Mouse (Mus musculus) embryonic stem cell, embryonic (primary cell): ENCODE results near the gene Oaz1.

Experiments used
- CTCF ChIA-PET, 4 experiments: fragments of 300-600 bp in 2 of 4; fragments of 350-600 bp in 2 of 4; sonication (Branson Sonifier 250); formaldehyde crosslinking; loops; one replicate each; lab custom pipeline; 2022; ENCODE audit warnings: inconsistent platforms in 2 of 4; lab: Charles Lee
- POLR2A ChIA-PET, 4 experiments: fragments of 300-600 bp in 2 of 4; fragments of 350-600 bp in 2 of 4; sonication (Branson Sonifier 250); formaldehyde crosslinking; loops; one replicate each; lab custom pipeline; 2022; ENCODE audit warnings: antibody characterized with exemption in 4 of 4, inconsistent platforms in 1 of 4; lab: Charles Lee

The Oaz1 gene

DNA sequence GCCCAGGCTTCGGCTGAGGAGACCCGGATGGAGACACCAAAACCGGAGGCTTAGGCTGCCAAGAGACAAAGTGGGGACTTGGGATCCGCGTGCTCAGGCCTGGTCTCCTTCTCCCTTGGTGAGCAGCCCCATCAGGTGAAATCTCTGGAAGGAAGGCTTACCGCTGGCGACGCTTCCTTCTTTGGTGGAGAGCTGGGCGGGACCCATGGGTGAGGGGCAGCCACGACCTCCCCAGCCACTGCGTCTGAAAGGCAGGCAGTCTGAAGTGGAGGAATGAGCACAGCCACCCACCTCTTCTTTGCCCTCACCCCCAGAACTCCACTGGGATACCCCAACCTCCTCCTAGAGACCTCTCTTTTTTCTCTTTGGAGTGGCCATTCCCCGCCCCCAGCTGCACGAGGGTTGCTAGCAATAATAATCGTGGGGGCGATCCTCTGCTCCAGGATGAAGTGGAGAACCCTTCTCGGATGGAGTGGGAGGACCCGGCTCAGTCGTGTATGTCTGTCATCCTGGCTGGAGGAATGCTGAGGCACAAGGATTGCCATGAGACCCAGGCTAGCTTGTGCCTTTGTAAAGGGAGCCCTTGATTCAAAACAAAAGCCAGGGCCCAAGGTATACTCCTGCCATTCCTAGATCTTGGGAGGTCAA, 17.3 kb upstream of the Oaz1 start:
- CTCF ChIA-PET: interaction anchor here in 3 of 4 experiments (0.6 to 8.6 kb wide), 13 partner anchors 9 to 1794 kb away, joined by 3 to 142 read pairs (median 4); partner anchors contain the start of genes Abhd17a (in 1 of the 3) and Tmprss9 (in 1 of the 3)
- POLR2A ChIA-PET: interaction anchor here (0.6 to 9.2 kb wide), 47 partner anchors 8 to 562 kb away, joined by 3 to 99 read pairs (median 5); partner anchors contain the start of genes Plekhj1 (in 2 of the 4), Ap3d1 (in 1 of the 4), Gadd45b (in 1 of the 4) and Mknk2 (in 1 of the 4)

DNA sequence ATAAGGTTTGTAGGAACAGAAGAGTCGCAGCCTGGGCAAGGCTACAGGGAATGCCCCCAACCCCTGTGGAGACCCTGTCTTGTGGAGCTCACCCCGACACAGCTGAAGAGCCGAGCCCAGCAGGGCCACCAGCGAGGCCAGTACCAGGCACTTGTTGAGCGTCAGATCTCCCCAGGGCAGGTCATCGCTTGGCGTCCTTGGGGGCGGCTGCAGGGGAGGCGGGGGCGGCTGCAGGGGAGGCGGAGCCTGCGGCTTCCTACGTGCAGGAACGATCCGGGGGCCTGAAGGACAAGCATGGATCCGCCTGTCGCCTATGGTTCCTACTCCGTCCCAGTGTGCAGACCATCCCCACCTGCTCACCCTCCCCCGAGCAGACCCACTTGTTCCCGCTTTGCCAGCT, 16.4 kb upstream of the Oaz1 start:
- ChIA-PET CTCF (interaction anchor here (0.6 to 8.6 kb wide), 14 partner anchors 11 to 1793 kb away, joined by 3 to 142 read pairs (median 4); partner anchors contain the start of gene Gng7 (in 1 of the 4)), POLR2A (interaction anchor here (0.5 to 9.2 kb wide), 43 partner anchors 9 to 761 kb away, joined by 3 to 99 read pairs (median 5); partner anchors contain the start of genes Ap3d1 (in 1 of the 4), Csnk1g2 (in 1 of the 4), Gadd45b (in 1 of the 4) and Mknk2 (in 1 of the 4))

DNA sequence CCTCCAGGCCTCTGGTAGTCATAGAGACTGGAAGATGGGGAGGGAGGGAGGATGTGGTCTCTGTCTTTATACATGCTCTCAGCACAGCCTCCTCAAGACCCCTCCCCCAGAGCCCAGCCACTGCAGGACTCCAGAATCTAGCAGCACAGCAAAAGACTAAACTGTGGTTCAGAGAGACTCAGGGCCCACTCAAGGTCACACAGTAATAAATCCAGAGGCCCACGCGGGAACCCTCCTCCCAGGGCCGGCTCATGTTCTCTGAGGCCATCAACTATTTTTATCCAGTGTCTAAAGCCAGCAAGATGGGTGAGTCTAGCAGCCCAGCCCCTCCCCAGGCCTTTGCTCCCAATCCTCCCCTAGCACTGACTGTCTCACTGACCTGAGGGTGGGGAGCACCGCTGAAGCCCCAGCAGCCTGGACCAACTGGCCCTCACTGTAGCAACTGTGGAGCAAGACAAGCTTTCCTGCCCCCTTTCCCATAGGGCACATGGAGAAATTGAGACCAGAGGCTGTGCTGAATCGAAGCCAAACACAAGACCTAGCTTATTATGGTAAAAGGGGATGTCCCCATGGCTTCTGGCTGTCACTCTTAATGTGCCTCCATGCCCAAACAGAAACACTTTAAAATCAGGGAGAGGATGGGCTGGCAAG, 13.9 kb upstream of the Oaz1 start:
- POLR2A ChIA-PET: interaction anchor here in 2 of 4 experiments (1.2 to 9.2 kb wide), 3 partner anchors 17 to 30 kb away, joined by 3 to 99 read pairs (median 4); no protein-coding TSS in a partner anchor
- CTCF ChIA-PET: interaction anchor here in 2 of 4 experiments (1.3 to 1.5 kb wide), 2 partner anchors 68 to 69 kb away, joined by 3 to 8 read pairs; no protein-coding TSS in a partner anchor

DNA sequence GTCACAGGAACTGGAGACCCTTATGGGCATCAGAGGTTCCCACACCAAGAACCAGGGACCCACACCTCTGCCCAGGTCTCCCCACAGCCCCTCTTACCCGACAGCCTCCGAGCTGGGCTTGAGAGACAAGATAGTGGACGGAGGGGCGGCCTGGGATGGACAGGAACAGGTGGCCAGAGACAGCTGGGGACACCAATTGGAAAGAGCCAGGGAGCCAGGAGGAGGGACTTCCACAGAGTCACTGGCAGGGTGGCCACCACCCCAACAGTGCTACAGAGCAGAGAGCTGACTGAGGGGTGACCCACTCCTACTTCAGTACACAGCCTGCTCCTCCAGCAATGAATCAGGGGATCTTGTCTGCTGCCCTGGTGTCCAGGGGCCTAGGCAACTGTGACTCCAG, 13.1 kb upstream of the Oaz1 start, which contains the start of gene Jsrp1:
Jsrp1 (minus strand) TSS at position 133 of the 400 bp plus-strand sequence.
- POLR2A ChIA-PET: interaction anchor here in 2 of 4 experiments (0.7 to 9.2 kb wide), 5 partner anchors 15 to 31 kb away, joined by 3 to 99 read pairs (median 3); partner anchors contain the start of genes Plekhj1 (in 1 of the 2) and Sf3a2 (in 1 of the 2)
- CTCF ChIA-PET: interaction anchor here in 2 of 4 experiments (1.3 to 1.7 kb wide), 3 partner anchors 8 to 68 kb away, joined by 3 to 8 read pairs (median 8); no protein-coding TSS in a partner anchor

DNA sequence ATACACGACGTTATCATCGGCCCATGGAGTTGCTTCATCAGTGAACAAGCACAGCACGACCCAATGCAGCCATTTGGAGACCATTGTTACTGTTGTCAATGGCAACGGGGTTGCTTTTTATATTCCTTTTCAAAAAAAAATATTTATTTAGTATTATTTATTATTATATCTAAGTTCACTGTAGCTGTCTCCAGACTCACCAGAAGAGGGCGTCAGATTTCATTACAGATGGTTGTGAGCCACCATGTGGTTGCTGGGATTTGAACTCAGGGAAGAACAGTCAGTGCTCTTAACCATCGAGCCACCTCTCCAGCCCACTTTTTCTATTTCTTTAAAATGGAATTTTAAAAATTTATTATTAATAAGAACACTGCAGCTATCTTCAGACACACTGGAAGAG, 11.7 kb upstream of the Oaz1 start:
- POLR2A ChIA-PET: interaction anchor here in 3 of 4 experiments (0.6 to 1.6 kb wide), 8 partner anchors 9 to 347 kb away, joined by 3 to 5 read pairs (median 3); partner anchors contain the start of genes Amh (in 1 of the 3), Gadd45b (in 1 of the 3), Plekhj1 (in 1 of the 3) and Sf3a2 (in 1 of the 3)

DNA sequence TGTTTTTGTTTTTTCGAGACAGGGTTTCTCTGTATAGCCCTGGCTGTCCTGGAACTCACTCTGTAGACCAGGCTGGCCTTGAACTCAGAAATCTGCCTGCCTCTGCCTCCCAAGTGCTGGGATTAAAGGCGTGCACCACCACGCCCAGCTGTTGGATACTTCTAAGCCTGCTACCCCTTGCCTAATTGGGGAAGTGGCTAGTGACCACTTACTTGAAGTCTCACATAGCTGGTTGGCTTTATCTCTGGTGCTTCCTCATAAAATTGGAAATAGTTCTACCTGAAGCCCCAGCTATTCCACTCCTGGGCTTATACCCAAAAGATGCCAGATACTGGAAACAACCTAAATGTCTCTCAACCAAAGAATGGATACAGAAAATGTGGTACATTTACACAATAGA, 10.2 kb upstream of the Oaz1 start:
- CTCF ChIA-PET: interaction anchor here in 3 of 4 experiments (0.9 to 3.1 kb wide), 4 partner anchors 42 to 69 kb away, joined by 3 to 17 read pairs (median 4); no protein-coding TSS in a partner anchor
- POLR2A ChIA-PET: interaction anchor here in 3 of 4 experiments (0.6 to 4.3 kb wide), 9 partner anchors 9 to 299 kb away, joined by 3 to 24 read pairs (median 4); partner anchors contain the start of gene Amh (in 1 of the 3)

More for the DNA sequence above, 11.7 kb upstream of the Oaz1 start:
- CTCF ChIA-PET: interaction anchor here in 2 of 4 experiments (0.8 to 1.7 kb wide), 6 partner anchors 9 to 67 kb away, joined by 3 to 8 read pairs (median 4); no protein-coding TSS in a partner anchor

DNA sequence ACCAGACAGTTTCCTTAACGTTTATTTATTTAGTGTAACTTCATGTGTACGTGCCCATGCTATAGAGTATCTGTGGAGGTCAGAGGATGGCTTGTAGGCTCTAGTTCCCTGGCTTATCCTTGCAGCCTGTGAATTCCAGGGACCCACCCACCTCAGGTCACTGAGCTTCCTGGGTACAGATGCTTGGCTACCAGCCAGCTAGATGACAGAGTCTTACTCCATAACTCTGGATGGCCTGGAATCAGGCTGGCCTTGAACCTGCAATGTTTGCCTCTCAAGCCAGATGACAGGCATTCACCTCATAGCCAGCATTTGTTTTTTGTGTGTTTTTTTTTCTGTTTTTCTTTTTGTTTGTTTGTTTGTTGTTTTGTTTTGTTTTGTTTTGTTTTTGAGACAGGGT, 9.3 kb upstream of the Oaz1 start:
- POLR2A ChIA-PET: interaction anchor here in 2 of 4 experiments (0.6 to 4.3 kb wide), 10 partner anchors 8 to 300 kb away, joined by 3 to 24 read pairs (median 4); partner anchors contain the start of genes Amh (in 1 of the 2) and Lingo3 (in 1 of the 2)
- CTCF ChIA-PET: interaction anchor here in 3 of 4 experiments (0.6 to 3.2 kb wide), 9 partner anchors 11 to 70 kb away, joined by 3 to 19 read pairs (median 4); no protein-coding TSS in a partner anchor

DNA sequence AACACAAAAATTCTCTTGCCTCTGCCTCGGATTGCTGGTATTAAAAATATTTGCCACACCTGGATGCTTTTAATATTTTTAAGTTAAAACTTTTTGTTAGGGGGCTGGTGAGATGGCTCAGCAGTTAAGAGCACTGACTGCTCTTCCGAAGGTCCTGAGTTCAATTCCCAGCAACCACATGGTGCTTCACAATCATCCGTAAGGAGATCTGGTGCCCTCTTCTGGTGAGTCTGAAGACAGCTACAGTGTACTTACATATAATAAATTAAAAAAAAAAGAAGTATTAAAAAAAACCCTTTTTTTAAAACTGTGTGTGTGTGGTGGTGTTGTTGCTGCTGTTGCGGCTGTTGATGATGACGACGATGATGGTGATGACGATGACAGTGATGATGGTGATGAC, 8.5 kb upstream of the Oaz1 start:
- ChIA-PET POLR2A (interaction anchor here in 3 of 4 experiments (0.6 to 4.3 kb wide), 17 partner anchors 9 to 561 kb away, joined by 3 to 24 read pairs (median 4); partner anchors contain the start of genes Amh (in 1 of the 3) and Tmprss9 (in 1 of the 3)), CTCF (interaction anchor here (0.6 to 3.2 kb wide), 20 partner anchors 9 to 177 kb away, joined by 3 to 19 read pairs (median 5); no protein-coding TSS in a partner anchor)

DNA sequence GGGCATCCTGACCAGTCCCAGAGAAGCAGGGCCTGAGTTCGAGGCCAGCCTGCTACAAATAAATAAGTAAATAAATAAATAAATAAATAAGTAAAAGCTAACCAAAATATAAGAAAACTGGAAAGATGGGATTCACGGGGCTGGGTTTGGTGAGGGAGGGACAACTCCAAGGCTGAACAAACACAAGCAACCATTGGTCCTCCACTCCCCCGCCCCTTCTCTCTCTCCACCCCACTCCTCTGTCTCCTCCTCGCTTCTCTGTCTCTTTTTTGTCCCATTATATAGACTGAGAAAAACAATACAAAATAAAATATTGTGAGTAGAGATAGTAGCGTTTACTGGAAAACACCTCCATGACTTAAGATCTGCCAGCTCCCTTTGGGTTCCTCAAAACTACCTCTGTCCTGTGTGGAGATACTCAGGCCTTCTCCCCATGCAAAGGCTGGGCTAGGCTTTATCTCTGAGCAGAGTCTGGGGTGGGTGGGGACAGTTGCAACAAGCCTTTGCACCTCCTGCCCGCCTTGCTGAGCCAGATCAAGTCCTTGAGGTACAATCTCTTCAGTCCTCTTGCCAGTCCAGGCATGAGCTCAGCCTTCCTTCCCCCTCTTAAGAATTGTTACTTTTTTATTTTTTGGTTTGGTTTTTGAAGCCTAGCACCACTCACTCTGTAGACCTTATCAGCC, 7.7 kb upstream of the Oaz1 start:
- ChIA-PET POLR2A (interaction anchor here in 3 of 4 experiments (0.6 to 4.3 kb wide), 18 partner anchors 9 to 142 kb away, joined by 3 to 24 read pairs (median 4); partner anchors contain the start of genes Amh (in 1 of the 3) and Tmprss9 (in 1 of the 3)), CTCF (interaction anchor here (0.6 to 3.2 kb wide), 22 partner anchors 9 to 177 kb away, joined by 3 to 19 read pairs (median 5); partner anchors contain the start of gene Amh (in 1 of the 4))

DNA sequence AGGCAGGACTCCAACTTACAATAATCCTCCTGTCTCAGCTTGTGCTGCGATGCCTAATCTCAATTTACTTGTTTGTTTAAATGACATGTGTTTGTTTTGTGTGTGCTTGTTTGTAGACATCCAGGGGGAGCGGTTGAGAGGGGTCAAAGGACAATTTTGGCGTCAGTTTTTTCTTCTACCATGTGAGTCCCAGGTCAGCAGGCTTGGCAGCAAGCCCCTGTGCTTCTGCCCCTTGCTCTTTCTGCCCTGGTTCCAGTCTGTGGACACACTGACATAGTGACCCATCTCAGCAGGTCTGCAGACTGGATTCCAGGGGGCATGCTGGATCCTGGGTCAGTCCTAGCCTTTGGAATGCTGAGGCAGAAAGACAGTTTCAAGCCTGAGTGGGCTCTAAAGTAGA, 7.0 kb upstream of the Oaz1 start:
- CTCF ChIA-PET: interaction anchor here (0.5 to 3.2 kb wide), 12 partner anchors 12 to 1150 kb away, joined by 3 to 19 read pairs (median 4); partner anchors contain the start of gene Amh (in 1 of the 4)

DNA sequence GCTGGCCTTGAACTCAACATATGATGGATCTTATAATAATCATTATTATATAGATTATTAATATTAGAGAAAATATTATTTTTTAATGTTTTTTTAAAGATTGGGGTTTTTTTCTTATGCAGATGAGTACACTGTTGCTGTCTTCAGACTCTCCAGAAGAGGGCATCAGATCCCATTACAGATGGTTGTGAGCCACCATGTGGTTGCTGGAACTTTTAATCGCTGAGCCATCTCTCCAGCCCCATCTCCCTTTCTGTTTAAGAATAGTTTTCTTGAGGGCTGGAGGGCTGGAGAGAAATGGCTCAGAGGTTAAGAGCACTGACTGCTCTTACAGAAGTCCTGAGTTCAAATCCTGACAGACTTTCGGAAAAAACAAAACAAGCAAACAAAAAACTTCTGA, 4.5 kb upstream of the Oaz1 start:
- ChIA-PET CTCF (interaction anchor here in 2 of 4 experiments (0.5 to 2.5 kb wide), 5 partner anchors 9 to 298 kb away, joined by 3 to 10 read pairs (median 3); no protein-coding TSS in a partner anchor), POLR2A (interaction anchor here in 3 of 4 experiments (0.6 to 1.9 kb wide), 6 partner anchors 9 to 146 kb away, joined by 3 to 7 read pairs (median 3); no protein-coding TSS in a partner anchor)

More for the DNA sequence above, 7.0 kb upstream of the Oaz1 start:
- POLR2A ChIA-PET: interaction anchor here in 3 of 4 experiments (1.0 to 4.3 kb wide), 9 partner anchors 10 to 143 kb away, joined by 3 to 24 read pairs (median 4); partner anchors contain the start of genes Amh (in 1 of the 3) and Gadd45b (in 1 of the 3)

DNA sequence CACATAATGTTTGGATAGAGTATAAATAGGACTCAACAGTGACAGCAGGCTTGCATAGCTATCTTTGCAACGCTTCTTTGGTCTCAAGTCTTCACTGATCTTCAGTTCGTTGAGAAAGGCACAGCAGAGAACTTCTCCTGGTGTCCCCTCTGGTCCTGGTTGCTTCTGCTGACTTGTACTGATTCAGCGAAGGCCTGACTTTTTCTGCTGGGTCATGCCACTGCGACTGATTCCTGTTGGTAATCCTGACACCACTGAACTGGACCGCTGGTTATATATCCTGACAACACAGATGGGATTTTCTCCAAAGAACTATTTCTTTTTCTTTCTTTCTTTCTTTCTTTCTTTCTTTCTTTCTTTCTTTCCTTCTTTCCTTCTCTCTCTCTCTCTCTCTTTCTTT, 3.9 kb upstream of the Oaz1 start:
- POLR2A ChIA-PET: interaction anchor here in 3 of 4 experiments (0.6 to 1.9 kb wide), 7 partner anchors 9 to 714 kb away, joined by 3 to 7 read pairs (median 3); no protein-coding TSS in a partner anchor

DNA sequence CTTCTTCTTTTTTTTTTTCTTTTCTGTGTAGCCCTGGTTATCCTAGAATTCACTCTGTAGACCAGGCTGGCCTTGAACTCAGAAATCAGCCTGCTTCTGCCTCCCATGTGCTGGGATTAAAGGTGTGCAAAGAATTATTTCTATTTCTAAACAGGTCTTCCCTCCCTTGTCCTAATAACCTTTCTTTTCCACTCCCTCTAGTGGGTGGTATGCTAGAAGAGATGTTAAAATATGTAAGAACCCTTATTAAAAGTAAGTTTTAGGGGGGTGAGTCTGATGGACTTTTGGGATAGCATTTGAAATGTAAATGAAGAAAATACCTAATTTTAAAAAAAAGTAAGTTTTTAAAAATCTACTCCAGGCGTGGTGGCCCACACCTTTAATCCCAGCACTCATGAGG, 3.1 kb upstream of the Oaz1 start:
- POLR2A ChIA-PET: interaction anchor here in 1 of 4 experiments (1.4 to 2.8 kb wide), 3 partner anchors 14 to 147 kb away, joined by 3 to 16 read pairs (median 10); no protein-coding TSS in a partner anchor
- CTCF ChIA-PET: interaction anchor here in 2 of 4 experiments (0.6 to 0.9 kb wide), 3 partner anchors 18 to 25 kb away, joined by 3 to 4 read pairs (median 3); no protein-coding TSS in a partner anchor

More for the DNA sequence above, 3.9 kb upstream of the Oaz1 start:
- CTCF ChIA-PET: interaction anchor here in 3 of 4 experiments (0.6 to 2.5 kb wide), 9 partner anchors 9 to 172 kb away, joined by 3 to 10 read pairs (median 3); no protein-coding TSS in a partner anchor

DNA sequence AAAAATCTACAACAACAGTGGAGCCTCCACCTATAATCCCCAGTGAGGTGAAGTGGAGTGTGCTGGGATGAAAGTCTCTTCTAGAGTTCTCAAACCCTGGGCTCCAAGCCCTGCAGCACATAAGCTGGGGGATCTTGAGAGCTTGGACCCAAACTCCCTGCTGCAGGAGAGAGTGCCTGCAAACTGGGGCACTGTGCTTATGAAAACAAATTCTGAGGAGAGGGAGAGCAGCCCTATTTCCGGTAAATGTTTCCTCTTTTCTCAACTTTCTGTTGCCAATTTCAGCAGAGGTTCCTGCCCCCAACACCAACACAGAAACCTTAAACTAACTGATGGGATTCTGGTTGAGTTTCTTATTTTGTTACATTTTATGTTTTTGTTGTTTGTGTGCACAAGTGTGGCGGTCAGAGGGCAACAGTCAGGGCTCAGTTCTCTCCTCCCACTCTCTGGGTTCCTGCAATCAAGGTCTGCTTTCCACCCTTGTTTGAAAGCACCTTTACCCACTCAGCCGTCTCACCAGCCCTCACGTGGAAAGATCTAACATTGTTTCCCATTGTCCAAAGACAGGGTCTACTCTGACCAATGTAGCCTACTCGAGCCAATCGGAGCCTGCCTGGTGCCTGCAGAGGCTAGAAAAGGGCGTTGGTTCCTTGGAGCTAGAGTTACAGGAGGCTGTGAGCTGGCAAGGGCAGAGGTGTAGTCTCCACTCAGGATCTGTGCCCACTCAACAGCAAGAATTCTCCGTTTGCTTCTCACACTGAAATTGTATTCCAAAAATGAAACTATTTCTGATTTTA, 2.4 kb upstream of the Oaz1 start:
- CTCF ChIA-PET: interaction anchor here in 3 of 4 experiments (0.6 to 1.8 kb wide), 7 partner anchors 9 to 57 kb away, joined by 3 to 7 read pairs (median 3); no protein-coding TSS in a partner anchor
- POLR2A ChIA-PET: interaction anchor here in 3 of 4 experiments (0.6 to 2.8 kb wide), 11 partner anchors 12 to 425 kb away, joined by 3 to 16 read pairs (median 4); partner anchors contain the start of genes Gadd45b (in 1 of the 3), Mbd3 (in 1 of the 3), Plekhj1 (in 1 of the 3) and Sf3a2 (in 1 of the 3)

DNA sequence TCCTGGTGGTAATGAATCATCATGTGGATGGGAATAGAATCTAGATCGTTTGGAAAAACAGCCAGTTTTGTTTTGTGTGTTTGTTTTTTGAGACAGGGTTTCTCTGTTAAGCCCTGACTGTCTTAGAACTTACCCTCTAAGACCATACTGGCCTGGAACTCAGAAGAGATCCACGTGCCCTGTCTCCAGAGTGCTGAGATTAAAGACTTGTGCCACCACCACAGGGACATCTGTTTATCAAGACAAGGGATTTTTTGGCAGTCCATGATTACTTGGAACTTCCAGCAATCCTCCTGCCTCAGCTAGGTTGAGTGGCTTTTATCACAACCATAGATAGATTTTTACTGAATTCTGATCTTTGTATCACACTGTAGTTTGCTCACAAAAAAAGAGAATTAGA, 1.6 kb upstream of the Oaz1 start:
- ChIA-PET CTCF (interaction anchor here in 3 of 4 experiments (0.6 to 1.8 kb wide), 6 partner anchors 10 to 57 kb away, joined by 3 to 7 read pairs (median 4); no protein-coding TSS in a partner anchor), POLR2A (interaction anchor here in 3 of 4 experiments (0.6 to 2.8 kb wide), 15 partner anchors 11 to 425 kb away, joined by 3 to 16 read pairs (median 4); partner anchors contain the start of genes Gadd45b (in 1 of the 3), Lsm7 (in 1 of the 3), Mbd3 (in 1 of the 3) and Plekhj1 (in 1 of the 3))
